8 mouse cellular contexts compared by ENCODE assay signal in the genomic region with DNA sequence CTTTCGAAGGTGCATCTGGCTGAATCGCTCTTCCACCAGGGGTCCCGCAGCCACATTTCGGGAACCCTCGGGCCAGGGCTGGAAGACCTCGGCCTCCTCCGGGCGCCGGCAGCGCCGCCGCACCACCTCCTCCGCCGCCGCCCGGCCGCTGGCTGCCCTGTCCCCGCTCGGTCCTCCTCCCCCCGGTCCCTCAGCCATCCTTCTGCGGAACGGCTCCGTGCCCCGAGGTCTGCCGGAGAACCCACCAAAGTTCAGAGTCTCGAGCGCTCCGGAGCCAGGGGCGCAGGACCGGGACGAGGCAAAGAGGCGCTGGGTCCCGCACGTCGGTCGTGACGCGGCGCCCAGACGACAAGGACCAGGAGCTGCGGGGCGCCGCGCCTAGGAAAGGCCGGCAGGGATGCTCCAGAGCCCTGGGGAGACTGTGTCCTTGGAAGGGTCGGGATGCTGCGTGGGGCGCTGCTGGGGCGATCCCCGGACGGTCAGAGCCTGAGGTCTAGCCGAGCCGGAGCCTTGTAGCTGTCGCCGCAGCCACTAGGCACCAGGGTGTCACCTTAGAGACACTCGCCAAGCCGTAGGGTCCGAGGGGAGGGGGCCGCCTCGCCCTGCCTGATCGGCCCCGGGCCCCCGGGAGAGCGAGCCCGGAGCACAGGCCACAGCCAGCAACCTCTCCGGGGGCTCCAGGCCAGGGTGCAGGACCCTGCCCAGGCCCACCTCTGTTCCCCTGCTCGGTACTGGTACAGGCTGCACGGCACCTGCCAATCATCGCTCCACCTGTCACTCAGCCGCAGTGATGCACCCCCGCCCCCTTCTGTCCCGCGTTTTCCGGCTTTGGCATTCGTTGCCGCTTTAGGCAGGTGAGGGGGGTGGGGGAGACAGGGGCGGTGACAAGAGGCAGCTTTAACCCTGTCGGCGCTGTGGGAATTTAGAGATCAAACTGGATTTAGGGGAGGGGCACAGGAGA. TPM values are rescaled to one million over a fixed set of nuclear protein-coding genes. Genes with fewer than 3 reads are reported as not detected.
DNase-seq lines count a peak whose midpoint lies in the region; ATAC-seq lines count a peak whose summit lies in the region.

Dgkz (minus strand) TSS at position 284 of the 961 bp plus-strand sequence.

- no peak for DNase-seq in kidney, adult 18-20 months
- peak; percentile 20 to 52 for DNase-seq in adrenal gland, adult (ENCODE audit: inconsistent age in 2 of 2, low spot score in 1 of 2)
- peak; percentile 46 for DNase-seq in hindbrain, embryonic 10.5 days (ENCODE audit: low spot score)
- DNase-seq in liver, embryonic 11.5 days (ENCODE audit: low spot score), result no peak
- peak; percentile 32 for DNase-seq in splenic B cell, adult 2 months (ENCODE audit: low read depth, low spot score)
- DNase-seq in Muller cell, postnatal 12 days (ENCODE audit: inconsistent ontology term), result no peak

- no peaks in the 10 kb centered on the region for H3K9me3 ChIP-seq in kidney, embryonic 16.5 days (ENCODE audit: low read length)
- no peaks in the 10 kb centered on the region for H3K9me3 ChIP-seq in forebrain, embryonic 13.5 days (replicated peaks)
- no peaks in the 10 kb centered on the region for H3K9me3 ChIP-seq in hindbrain, embryonic 10.5 days
- H3K9me3 ChIP-seq in liver, embryonic 11.5 days (ENCODE audit: control insufficient read depth, low read length), result no peaks in the 10 kb centered on the region

- H3K36me3 ChIP-seq in kidney, embryonic 16.5 days (ENCODE audit: insufficient read depth, low read length), result no peaks in the 10 kb centered on the region
- no peaks in the 10 kb centered on the region for H3K36me3 ChIP-seq in forebrain, embryonic 13.5 days (ENCODE audit: poor library complexity, severe bottlenecking)
- H3K36me3 ChIP-seq in hindbrain, embryonic 10.5 days, result no peaks in the 10 kb centered on the region
- H3K36me3 ChIP-seq in liver, embryonic 11.5 days (ENCODE audit: control insufficient read depth, insufficient read depth, low read length), result no peaks in the 10 kb centered on the region
- H3K36me3 ChIP-seq in splenic B cell, adult 2 months (ENCODE audit: control insufficient read depth, insufficient read depth, low read length, poor library complexity, severe bottlenecking), result no peaks in the 10 kb centered on the region

- peaks cover 33% of the 10 kb centered on the region for H3K4me1 ChIP-seq in kidney, embryonic 16.5 days (ENCODE audit: insufficient read depth, low read length)
- peaks cover 65% of the 10 kb centered on the region for H3K4me1 ChIP-seq in forebrain, embryonic 13.5 days
- H3K4me1 ChIP-seq in hindbrain, embryonic 10.5 days (replicated peaks), result peaks cover 71% of the 10 kb centered on the region
- H3K4me1 ChIP-seq in liver, embryonic 11.5 days (replicated peaks; ENCODE audit: control insufficient read depth, insufficient read depth, low read length), result peaks cover 31% of the 10 kb centered on the region

- H3K9ac ChIP-seq in kidney, embryonic 16.5 days (replicated peaks; ENCODE audit: low read length), result peak within 1 kb of the TSS; percentile 58
- peak within 1 kb of the TSS; percentile 57 for H3K9ac ChIP-seq in forebrain, embryonic 13.5 days
- 0 out of 2 replicates have a peak within 1 kb of the TSS, but pooled peaks have one; percentile 2 for H3K9ac ChIP-seq in liver, embryonic 11.5 days (ENCODE audit: low read depth, low read length)

- H3K27me3 ChIP-seq in kidney, embryonic 16.5 days (ENCODE audit: insufficient read depth, low read length), result peaks cover 40% of the 10 kb centered on the region
- H3K27me3 ChIP-seq in forebrain, embryonic 13.5 days, result peaks cover 45% of the 10 kb centered on the region
- peaks cover 93% of the 10 kb centered on the region for H3K27me3 ChIP-seq in hindbrain, embryonic 10.5 days (ENCODE audit: insufficient read depth, poor library complexity, severe bottlenecking)
- peaks cover 86% of the 10 kb centered on the region for H3K27me3 ChIP-seq in liver, embryonic 11.5 days (replicated peaks; ENCODE audit: control insufficient read depth, insufficient read depth, low read length)
- H3K27me3 ChIP-seq in splenic B cell, adult 2 months (ENCODE audit: control insufficient read depth, insufficient read depth, low read length, poor library complexity, severe bottlenecking), result no peaks in the 10 kb centered on the region

- H3K4me2 ChIP-seq in kidney, embryonic 16.5 days (replicated peaks; ENCODE audit: low read depth, low read length), result peak within 1 kb of the TSS; percentile 66
- peak within 1 kb of the TSS; percentile 61 for H3K4me2 ChIP-seq in forebrain, embryonic 13.5 days
- H3K4me2 ChIP-seq in liver, embryonic 11.5 days, result peak within 1 kb of the TSS; percentile 69

- WGBS in kidney, embryonic 16.5 days, result 1% methylated on average over 76 of the region's 79 CpGs
- 1% methylated on average over 72 of the region's 79 CpGs for WGBS in forebrain, embryonic 13.5 days
- under 1% methylated on average over 79 of the region's 79 CpGs for WGBS in hindbrain, embryonic 10.5 days
- 3% methylated on average over 75 of the region's 79 CpGs for WGBS in liver, embryonic 11.5 days

- no peak within 1 kb of the TSS for H3K27ac ChIP-seq in kidney, embryonic 16.5 days (ENCODE audit: low read length)
- no peak within 1 kb of the TSS for H3K27ac ChIP-seq in forebrain, embryonic 13.5 days
- peak within 1 kb of the TSS; percentile 71; the same call in 1 of the 2 replicates for H3K27ac ChIP-seq in hindbrain, embryonic 10.5 days
- no peak within 1 kb of the TSS for H3K27ac ChIP-seq in liver, embryonic 11.5 days (ENCODE audit: low read depth, low read length)

- peak within 1 kb of the TSS; percentile 46 for H3K4me3 ChIP-seq in kidney, embryonic 16.5 days (ENCODE audit: low read length)
- H3K4me3 ChIP-seq in forebrain, embryonic 13.5 days, result peak within 1 kb of the TSS; percentile 42
- H3K4me3 ChIP-seq in hindbrain, embryonic 10.5 days, result peak within 1 kb of the TSS; percentile 54
- peak within 1 kb of the TSS; percentile 46 for H3K4me3 ChIP-seq in liver, embryonic 11.5 days (ENCODE audit: low read depth, low read length)

- ATAC-seq in kidney, embryonic 16.5 days (ENCODE audit: low FRiP score, low TSS enrichment), result 0 out of 2 replicates have a peak, but pooled peaks have one; percentile 18
- peak; percentile 48 for ATAC-seq in forebrain, embryonic 13.5 days
- ATAC-seq in liver, embryonic 11.5 days (replicated peaks; ENCODE audit: low FRiP score), result 0 out of 2 replicates have a peak, but pooled peaks have one; percentile 29

RNA-seq across cellular contexts. Expression of gene Dgkz, which starts in this region (rescaled TPM):
- 52.0 and 52.1 TPM in 2 replicates for polyA plus RNA-seq in kidney, embryonic 16.5 days (2015; fragmentation: Nextera tagmentation; extraction: Ambion mirVana)
- 18.5 and 23.1 TPM in 2 replicates for polyA plus RNA-seq in forebrain, embryonic 13.5 days (2015; fragmentation: Nextera tagmentation; extraction: Ambion mirVana)
- polyA plus RNA-seq in hindbrain, embryonic 10.5 days (2016; fragmentation: Nextera tagmentation; extraction: Ambion mirVana), result 36.3 and 39.4 TPM in 2 replicates
- 81.4 and 85.9 TPM in 2 replicates for polyA plus RNA-seq in liver, embryonic 11.5 days (2014; fragmentation: Nextera tagmentation; extraction: Ambion mirVana)

Comparison
In these comparisons a context has a peak if more than half of its experiments do, and no peak if none do; other contexts are left out.
1. H3K9ac ChIP-seq: peak in every context shown above with its lines; median percentile 58 in kidney, embryonic 16.5 days; 57 in forebrain, embryonic 13.5 days; 2 in liver, embryonic 11.5 days.
2. DNase-seq: peak in adrenal gland, adult (2 of 2), hindbrain, embryonic 10.5 days (single experiment) and splenic B cell, adult 2 months (single experiment); none in kidney, adult 18-20 months (single experiment), liver, embryonic 11.5 days (single experiment) and Muller cell, postnatal 12 days (single experiment).
3. Peak in every context shown above with its lines, with median percentiles within 50 percentile points of each other: ATAC-seq, H3K4me2 ChIP-seq and H3K4me3 ChIP-seq.